Mouse (Mus musculus) retina, postnatal 1 day (tissue): ENCODE measurements around the gene Trim10.

Source experiments
- DNase-seq: peaks from one replicate; pipeline ENCODE4 v3.0.0-alpha.2; 2012

Gene Trim10

DNA sequence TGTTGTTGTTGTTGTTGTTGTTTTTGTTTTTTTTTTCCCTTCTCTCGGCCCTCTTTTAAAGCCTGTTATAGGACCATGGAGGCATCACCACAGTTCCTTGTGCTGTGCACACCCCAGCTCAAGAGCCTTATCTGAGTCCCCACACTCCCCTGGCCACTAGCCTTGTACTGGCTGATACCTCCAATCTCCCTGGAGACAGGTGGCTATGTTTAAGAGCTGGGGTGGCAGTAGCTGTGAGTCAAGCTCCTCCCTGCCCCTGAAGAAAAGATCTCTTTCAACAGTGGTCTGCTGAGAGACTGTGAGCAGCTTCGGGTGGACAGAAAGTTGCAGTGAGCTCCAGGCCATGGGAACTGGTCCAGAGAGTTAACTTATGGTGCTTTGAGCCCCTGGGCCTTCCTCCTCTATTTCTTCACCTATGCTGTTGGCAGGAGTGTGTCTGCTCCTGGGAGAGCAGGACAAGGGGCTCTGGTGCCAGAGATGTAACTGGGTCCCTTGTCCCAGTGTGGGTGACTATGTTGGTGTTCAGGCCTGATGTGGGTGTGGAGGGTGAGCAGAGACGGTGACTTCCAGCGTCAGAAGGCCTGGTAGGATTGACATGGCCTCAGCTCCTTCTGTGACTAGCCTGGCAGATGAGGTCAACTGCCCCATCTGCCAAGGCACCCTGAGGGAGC lies at the start of gene Trim10:
TSS of gene Trim10 (plus strand) at position 291 of the 671 bp plus-strand sequence.
- no peak for DNase-seq

DNA sequence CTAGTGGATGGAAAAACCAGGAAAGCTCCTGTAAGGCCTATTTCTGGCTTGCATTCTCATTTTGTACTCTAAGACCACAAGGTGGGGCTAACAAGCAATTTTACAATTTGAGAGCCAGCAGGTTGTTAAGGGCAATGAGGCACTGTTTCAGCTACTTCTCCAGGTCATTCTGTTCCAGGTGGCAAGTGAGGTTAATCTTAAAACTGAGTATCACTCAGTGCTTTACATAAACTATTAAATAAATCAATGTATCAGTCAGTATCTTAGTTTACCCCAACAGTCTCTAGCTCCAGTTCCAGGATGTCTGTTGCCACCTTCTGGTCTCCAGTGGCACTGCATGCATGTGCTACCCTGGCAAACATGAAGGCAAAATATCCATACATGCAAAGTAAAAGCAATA lies 45.4 kb upstream of the Trim10 start:
- peak; percentile 71 for DNase-seq

DNA sequence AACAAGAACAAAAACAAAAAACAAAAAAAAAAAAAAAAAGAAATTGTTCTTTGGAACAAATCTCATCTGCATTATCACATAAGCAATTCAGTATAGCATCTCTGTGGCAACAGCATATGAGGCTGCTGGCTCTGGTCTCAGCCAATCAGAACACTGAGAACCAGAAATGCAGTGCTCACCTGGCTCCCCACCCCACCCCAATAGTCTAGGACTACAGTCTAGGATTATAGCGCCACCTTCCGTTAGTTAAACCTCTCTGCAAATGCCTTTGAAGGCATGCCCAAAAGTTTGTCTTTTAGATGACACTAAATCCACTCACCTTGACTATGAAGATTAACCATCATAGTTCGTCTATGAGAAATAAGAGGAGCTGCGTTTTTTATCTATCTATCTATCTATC lies 43.8 kb upstream of the Trim10 start:
- DNase-seq: peak; percentile 33

DNA sequence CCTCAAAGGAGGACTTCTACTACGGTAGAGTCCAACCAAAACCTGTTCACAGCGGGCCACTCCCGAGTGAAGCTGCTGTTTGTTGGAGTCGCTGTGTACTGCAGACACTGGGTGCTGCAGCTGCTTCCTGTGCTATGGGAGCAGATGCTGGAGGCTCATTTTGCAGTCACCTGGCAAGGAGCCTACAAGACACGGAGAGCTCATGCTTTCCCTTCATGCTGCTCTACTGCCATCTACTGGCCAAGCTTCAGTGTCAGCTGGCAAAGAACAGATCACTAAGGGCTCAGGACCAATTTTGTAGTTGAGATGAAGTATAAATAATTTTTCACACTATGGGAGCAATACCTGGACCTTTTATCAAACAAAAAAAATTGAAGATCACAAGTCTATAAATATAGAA lies 43.4 kb upstream of the Trim10 start:
- DNase-seq: peak; percentile 86

DNA sequence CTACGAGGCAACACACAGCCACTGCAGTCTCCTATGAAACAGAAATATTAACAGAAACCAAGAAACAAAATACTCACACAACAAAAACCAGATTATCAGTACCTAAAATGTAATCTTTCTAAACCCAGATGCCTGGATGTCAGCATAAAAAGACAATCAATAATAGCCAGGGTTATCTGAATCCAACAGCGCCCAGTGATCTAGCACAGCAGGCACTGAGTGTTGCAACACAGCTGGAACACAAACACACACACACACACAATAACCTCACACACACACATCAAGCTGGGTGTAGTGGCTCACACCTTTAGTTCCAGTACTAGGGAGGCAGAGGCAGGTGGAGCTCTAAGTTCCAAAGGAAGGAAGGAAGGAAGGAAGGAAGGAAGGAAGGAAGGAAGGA lies 40.9 kb upstream of the Trim10 start:
- no peak for DNase-seq

DNA sequence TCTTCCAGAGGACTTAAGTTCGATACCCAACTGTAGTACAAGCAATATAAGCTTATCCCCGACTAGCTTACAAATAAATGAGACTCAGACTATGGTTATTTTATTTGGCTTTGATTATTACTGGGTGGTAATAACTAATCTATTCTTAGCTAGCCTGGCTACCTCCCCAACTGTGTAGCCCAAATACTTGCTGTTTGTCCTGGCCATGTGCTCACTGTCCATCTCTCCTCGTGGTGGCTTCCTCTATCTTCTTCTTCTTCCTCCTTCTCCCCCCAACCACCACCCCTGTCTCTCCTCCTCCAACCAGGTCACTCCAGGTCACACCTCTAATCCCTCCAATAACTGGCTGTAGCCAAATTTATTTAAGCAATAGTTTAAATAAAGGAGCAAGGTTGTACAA lies 38.9 kb upstream of the Trim10 start:
- DNase-seq: no peak

DNA sequence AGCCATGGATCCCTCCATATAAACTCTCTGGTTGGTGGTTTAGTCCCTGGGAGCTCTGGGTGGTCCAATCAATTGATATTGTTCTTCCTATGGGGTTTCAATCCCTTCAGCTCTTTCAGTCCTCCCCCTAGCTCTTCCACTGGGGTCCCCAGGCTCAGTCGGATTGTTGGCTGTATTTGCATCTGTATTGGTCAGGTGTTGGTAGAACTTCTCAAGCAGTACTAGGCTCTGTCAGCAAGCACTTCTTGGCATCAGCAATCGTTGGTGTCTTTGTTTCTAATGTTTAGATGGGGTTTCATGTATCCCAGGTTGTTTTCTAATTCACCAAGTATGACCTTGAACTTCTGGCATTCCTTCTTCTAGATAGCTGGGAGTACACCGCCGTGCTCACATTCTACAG lies 36.7 kb upstream of the Trim10 start:
- no peak for DNase-seq

DNA sequence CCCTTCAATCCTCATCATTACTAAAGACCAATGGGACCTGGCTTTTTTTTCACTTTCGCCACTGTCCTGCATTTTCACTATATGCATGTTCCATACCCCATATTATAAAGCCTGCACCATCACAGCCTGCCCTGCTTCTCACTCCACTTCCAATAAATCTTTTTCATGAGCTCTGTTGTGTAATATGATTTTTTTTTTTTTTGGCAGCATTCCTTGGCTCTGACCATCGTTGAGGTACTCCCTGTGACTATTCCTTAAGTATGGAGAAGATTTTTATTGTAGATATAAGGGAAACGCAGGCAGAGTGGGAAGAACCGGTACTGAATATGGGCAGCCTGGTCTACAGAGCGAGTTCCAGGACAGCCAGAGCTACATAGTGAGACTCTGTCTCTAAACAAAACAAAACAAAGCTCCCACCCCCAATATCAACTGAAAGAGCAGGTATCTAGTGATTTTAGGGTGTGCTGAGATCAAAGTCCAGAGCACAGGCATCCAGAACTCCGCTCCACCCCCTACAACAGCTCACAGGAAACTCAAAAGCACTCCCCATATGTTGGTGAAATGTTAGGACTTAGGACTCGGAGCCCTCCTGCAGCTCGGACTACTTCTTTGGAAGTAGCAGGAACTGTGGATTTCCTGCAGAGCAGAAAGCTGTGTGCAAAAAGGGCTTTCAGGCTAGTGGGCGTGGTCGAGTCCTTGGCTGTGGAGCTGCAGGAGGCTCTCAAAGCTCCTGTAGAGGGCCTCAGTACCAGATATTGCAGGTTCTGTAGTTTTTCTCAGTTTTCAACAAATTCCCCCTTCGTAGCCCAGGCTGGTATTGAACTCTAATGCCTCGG lies 33.6 kb upstream of the Trim10 start:
- DNase-seq: peak; percentile 38

DNA sequence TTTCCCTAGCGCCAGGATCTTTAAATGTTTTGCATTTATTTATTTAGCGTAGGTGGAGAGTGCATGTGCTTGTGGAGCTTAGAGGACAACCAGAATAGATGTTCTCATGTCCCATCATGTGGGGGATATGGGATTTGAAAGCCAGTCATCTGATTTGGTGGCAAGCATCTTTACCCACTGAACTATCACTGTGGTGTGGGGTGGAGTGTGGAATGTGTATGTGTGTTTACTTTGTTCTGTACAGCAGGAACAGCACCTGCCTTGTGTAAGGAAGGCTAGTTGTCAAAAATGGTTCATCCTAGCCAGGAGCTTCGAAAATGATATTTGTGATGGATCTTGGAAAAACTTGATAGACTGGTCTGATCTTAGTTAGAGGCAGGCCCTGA lies 33.0 kb upstream of the Trim10 start:
- no peak for DNase-seq

DNA sequence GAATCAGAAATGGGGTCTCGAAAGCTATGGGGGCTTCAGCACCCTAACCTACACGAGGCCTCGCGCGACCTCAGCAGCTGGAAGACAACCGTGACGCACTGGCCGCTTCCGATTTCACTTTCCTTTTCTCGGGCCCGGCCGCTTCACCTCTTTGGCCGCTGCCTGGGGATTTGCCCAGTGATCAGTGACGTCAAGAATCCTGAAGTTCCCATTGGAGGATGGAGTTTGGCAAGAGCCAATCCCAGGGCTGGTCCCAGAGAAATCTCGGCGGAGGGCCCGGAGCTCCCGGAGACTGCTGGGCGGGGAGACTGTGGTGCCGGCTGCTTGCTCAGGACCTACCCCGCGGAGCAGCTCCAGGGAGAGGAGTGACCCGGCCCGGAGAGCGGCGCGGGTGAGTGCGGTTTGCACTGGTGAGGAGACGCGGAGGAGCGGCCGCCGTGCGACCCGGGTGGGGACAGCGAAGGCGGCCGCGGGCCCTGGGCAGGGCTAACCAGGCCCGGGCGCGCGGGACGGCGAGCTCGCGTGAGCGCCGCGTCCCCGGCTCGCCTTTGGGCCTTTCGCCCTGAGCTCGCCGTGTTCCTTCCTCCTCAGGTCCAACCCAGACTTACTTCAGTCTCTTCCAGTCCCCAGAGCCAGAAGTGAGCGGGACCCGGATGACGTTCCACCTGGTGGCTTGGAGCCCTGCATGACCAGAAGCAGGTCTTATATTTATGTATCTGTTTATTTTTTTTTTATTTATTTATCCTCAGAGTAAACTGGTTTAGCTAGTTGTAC lies 32.3 kb upstream of the Trim10 start, which contains the start of gene Trim26:
TSS of gene Trim26 (plus strand) at position 261 of the 774 bp plus-strand sequence.
- DNase-seq: peak; percentile 99

DNA sequence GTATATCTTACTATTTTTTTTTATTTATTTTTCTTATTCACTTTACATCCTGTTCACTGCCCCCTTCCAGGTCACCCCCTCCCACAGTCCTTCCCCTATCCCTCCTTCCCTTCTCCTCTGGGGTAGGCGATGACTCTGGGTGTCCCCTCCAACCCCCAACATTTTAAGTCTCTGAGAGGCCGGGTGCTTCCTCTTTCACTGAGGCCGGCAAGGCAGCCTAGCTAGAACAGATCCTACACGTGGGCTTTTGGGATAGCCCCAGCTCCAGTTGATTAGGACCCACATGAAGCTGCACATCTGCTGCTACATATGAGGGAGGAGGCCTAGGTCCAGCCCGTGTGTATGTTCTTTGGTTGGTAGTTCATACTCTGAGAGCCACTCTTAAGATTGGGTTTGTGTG lies 30.4 kb upstream of the Trim10 start:
- DNase-seq: no peak

DNA sequence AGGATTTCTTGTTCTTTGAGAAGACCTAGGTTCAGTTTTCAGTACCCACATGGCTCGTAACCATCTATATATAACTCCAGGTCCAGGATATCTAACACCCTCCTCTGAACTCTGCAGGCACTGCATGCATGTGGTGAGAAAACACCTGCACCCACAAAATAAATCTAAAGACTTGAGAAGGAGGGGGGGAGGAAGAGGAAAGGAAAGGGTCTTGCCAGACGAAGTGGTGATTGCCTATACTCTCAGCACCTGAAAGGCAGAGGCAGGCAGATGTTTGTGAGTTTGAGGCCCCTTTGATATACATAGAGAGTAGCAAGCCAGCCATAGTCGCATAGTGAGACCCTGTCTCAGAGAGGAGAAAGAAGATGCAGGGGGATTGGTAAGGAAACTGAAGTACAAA lies 29.4 kb upstream of the Trim10 start:
- no peak for DNase-seq

DNA sequence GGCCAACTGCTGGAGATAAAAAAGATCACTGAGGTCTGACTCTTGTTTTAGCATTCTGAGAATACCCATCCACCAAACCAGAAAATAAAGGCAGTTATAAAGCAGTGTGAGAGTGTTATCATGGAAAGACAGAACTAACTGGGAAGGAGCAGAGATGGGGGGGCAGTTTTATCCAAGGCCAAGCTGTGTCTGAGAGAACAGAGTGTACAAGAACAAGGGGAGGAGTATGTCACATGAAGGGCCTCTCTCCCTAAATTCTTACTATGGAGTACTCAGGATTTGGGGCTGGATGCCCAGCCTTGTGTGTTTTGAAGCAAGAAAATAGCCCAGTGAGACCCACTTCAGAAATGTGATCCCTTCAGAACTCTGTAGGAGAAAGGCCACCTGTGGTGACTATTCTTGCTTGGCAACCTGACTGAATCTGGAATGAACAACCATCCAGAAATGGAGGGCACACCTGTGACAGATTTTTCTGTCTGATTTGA lies 28.4 kb upstream of the Trim10 start:
- DNase-seq: no peak

DNA sequence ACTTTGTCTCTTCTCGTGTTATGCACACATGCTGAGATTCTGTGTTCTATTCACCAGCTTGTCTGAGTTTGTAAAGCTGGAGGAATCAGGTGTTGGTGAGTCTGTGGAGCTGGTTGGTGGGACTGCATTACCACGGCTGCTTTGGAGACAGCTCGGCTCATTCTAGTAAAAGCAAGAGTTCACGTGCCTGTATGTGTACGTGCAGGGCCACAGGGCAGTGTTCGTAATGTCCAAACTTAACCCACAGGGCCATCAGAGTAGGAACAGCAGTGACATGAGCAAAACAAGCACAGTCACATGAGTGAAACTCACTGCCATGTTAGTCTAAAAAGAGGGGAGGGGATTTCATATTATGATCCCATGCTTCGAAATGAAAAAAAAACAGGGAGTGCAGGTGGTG lies 25.7 kb upstream of the Trim10 start:
- no peak for DNase-seq

DNA sequence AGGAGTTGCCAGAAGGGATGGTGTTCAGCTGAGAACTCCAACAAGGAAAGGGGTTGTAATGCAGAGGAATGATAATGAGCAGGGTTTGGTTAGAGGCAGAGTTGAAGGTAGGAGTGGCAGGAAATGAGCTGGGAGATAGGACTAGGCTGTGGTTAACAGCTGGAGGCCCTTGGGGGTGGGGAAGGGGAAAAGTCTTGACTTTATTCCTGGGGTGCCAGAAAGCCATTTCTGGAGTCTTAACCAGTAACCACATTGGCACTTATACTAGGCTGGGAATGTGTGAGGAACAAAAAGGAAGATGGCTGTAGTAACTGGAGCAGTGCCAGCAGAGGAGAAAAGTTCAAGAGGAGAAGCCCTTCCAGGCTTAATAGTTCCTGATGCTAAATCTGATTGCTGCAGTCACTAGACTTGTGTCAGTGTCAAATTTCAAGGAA lies 25.1 kb upstream of the Trim10 start:
- no peak for DNase-seq

DNA sequence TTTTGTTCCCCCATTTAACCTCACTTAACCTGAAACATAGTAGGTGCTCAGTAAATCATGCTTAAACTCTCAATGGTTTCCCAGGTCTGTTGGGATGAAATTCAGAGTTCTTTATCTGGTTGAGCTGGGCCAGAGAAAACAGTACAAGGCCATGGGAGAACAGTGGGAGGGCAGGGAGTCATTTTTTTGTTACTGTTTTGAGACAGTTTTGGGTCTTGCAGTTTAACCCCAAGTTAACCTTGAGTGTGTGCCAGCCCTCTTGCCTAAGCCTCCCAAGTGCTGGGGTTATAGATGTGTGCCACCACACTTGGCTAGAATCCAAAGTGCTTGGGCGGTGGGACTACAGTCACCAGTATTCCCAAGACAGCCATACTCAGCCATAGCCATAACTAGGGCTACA lies 24.6 kb upstream of the Trim10 start:
- DNase-seq: no peak

DNA sequence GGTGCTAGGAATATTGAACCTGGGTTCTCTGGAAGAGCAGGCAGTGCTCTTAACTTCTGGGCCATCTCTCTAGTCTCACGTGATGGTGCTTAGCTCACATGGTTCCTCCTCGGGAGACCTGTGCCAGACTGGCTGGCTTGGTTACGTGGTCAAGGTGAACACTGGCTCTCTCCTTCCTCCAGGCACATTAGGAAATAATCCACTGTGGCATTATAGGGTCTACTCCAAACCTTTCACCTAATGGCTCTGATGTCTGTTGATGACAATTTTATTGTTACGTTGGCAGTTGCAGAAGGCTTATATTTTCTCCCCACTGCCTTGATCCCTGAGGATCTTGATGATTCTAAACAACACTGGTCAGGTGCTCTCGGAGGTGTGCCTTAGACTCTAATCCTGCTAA lies 20.5 kb upstream of the Trim10 start:
- DNase-seq: no peak

DNA sequence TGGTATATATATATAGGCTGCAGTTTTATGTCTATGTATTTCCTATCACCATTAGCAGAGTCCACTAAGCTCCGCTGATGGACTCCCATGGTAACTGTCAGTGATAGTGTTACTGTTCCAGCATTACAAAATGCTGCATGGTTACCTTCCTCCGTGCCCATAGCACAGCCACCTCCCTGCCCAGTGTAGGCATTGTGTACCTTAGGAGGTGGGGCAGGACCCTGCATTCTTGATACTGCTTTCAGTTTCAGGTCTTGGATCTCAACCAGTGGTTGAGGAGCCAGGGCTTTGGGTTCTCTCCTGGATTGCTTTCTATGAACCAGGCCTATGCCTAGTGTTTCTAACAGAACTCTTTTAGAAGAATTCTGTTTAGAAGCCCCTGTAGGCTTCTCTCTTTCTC lies 19.4 kb upstream of the Trim10 start:
- no peak for DNase-seq

DNA sequence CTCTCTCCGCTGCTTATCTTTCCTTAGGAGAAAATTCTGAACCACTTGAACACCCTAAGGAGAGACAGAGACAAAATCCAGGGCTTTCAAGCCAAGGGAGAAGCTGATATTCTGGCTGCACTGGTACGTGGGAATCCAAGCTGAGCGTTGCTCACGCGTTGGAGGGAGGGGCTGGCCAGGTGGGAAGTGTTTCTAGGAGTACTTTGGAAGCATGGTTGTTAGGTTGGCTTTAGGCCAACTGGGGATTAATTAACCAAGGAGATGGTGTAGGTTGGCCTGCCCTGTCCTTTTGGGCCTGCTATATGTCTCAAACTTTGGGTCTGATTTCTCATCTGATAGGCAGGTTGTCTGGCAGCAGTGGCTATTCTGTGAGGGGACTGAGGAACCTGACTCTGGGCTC lies 18.2 kb upstream of the Trim10 start:
- no peak for DNase-seq

DNA sequence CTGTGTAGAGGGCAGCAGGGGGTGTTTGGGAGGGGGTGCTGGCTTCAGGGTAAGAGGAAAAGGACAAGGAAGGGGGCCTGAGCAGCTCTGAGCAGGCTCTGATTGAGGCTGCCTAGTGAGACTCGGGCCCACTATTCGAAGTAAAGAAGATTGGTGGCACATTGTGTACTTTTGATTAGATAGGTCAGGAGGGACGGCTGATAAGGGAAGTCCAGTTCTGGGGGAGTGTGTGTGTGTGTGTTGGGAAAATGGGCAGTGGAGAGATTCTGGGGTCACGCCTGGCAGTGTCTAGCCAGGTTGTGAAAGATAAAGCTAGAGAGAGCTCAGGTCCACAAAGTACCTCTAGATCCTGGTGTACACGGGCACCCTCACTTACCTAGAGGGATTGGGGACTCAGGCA lies 17.7 kb upstream of the Trim10 start:
- DNase-seq: no peak

DNA sequence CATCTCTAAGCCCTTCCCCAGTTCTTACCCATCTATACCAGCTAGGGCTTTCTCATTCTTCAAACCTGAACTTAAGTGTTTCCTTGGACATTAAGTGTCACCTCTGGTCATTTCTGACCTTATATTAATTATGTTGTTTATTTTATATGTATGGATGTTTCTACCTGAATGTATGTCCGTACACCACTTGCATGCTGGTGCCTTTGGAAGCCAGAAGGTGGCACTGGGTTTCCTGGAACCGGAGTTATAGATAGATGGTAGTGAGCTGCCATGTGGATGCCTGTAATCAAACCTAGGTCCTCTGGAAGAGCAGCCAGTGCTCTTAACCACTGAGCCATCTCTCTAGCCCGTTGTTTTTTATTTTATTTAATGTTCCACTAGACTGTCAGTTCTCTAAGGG lies 13.9 kb upstream of the Trim10 start:
- no peak for DNase-seq

DNA sequence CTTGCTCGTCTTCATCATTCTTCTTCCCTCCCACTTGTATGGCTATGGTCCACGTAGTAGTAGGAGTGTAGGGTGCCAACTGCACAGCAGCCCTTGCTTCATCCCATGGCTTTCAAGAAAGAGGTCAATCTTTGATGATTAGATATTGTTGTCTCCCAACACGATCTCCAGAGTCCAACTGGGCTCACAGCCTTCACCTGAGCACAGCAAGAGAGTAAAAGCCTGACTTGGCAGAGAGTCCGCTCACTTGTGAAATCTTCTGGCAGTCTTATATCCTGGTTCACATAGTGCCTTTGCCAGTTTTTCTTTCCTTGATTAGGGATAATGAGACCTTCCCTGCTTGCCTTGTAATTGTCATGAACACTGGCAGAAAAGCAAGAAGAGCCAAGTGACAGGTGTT lies 13.1 kb upstream of the Trim10 start:
- no peak for DNase-seq

DNA sequence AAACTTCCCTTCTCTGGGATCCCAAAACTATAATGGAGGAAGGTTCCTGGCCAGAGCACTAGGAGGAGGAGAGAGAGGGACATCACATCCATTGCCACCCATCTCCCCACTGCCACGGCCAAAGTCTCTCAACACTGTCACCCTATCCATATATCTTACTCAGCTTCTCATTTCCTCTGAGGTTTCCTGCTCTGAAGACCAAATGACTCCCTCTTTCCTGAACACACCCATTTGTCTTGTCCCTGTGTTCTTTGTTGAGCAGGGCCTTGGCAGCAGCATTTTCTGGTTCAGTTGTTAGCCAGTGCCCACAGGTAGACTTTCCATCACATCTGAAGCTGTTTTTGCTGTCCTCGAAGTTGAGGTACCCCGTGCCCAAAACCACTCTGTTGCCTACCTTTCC lies 11.2 kb upstream of the Trim10 start:
- no peak for DNase-seq

DNA sequence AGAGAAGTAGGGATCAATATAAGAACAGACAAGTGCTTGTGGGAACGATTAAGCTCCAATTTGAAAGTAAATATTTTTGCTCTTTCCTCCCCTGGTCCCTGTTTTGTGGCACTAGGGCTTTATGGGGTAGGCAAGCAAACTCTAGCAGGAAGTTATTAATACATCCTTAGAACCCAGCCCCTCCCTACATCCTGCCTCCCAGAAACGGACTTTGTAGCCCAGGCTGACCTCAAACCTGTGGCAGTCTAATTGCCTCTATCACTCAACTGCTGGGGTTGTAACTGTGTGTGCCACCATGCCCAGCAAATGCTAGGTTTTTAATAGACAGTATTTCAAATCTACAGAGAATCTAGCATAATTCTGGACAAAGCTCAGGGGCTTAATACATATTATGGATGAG lies 7.7 kb upstream of the Trim10 start:
- no peak for DNase-seq
